Mouse (Mus musculus) bone marrow, adult 2 months (tissue): ENCODE measurements around the gene Dlst.

Experiments
- CTCF ChIP-seq: fragments of 200-500 bp; IDR thresholded peaks from 2 replicates; pipeline ENCODE4 v1.5.1; 2011; ENCODE audit warnings: low read length, control low read depth; ENCODE audit not compliant: control insufficient read depth, insufficient read depth
- POLR2A ChIP-seq: fragments of 200-500 bp; IDR thresholded peaks from 2 replicates; pipeline ENCODE4 v1.6.1; 2011; ENCODE audit warnings: low read depth, mild to moderate bottlenecking, control low read depth, low read length, borderline replicate concordance; ENCODE audit not compliant: control insufficient read depth

- TF ChIP-seq POLR2A (no peak), CTCF (no peak)
These were observed 26.0 kb downstream of the Dlst start for GRCm38 (mm10) chr12:85136627-85137026.
